Mouse (Mus musculus) spleen, adult 2 months (tissue): ENCODE data around the gene Tradd. TPM values are rescaled to one million over a fixed set of nuclear protein-coding genes. Genes with fewer than 3 reads are reported as not detected.
A peak's percentile ranks its signal among the peaks of the same experiment; 100 is the strongest.

Experiments
- DNase-seq, 2 experiments: peaks; one replicate each; pipeline versions ENCODE4 v3.0.0 to v3.0.0-alpha.2; 2012 to 2021; ENCODE audit warnings: low spot score in 2 of 2, low read depth in 1 of 2
- H3K27ac ChIP-seq: fragments of 200-500 bp; 2 replicates; pipeline ENCODE4 v1.5.1; 2012; ENCODE audit warnings: low read length, inconsistent platforms; ENCODE audit not compliant: insufficient read depth
- H3K27me3 ChIP-seq: fragments of 200-500 bp; 2 replicates; pipeline ENCODE4 v1.6.1; 2012; ENCODE audit warnings: mild to moderate bottlenecking, moderate library complexity, low read length, inconsistent platforms; ENCODE audit not compliant: control insufficient read depth, insufficient read depth
- H3K36me3 ChIP-seq: fragments of 200-500 bp; 2 replicates; pipeline ENCODE4 v1.6.1; 2012; ENCODE audit warnings: mild to moderate bottlenecking, low read length, inconsistent platforms; ENCODE audit not compliant: control insufficient read depth, insufficient read depth
- H3K4me1 ChIP-seq: fragments of 200-500 bp; 2 replicates; pipeline ENCODE4 v1.6.1; 2011; ENCODE audit warnings: inconsistent platforms; ENCODE audit not compliant: control insufficient read depth, insufficient read depth, insufficient read length
- H3K4me3 ChIP-seq: fragments of 200-500 bp; 2 replicates; pipeline ENCODE4 v1.5.1; 2011; ENCODE audit warnings: mild to moderate bottlenecking, inconsistent platforms; ENCODE audit not compliant: insufficient read depth, insufficient read length; ENCODE audit errors: extremely low read depth
- CTCF ChIP-seq: fragments of 200-500 bp; IDR thresholded peaks from 2 replicates; pipeline ENCODE4 v1.5.1; 2011; ENCODE audit warnings: mild to moderate bottlenecking, inconsistent platforms; ENCODE audit not compliant: insufficient read depth, insufficient read length, insufficient replicate concordance; ENCODE audit errors: extremely low read depth
- POLR2A ChIP-seq: fragments of 200-500 bp; IDR thresholded peaks from 2 replicates; pipeline ENCODE4 v1.6.1; 2011; ENCODE audit warnings: low read depth, low read length, inconsistent platforms
- WGBS: fragments of 180-500 bp; shearing (Covaris S2); methylation state at CpG from one replicate; pipeline ENCODE4 v1.1.7; 2018; 5-methylcytosine and 5-hydroxymethylcytosine counted together
- polyA plus RNA-seq: library from polyadenylated mRNA; depleted of rRNA; stranded (reverse); fragments of >200 nt; gene quantifications from 2 replicates; pipeline ENCODE4 v1.2.3, GENCODE M21; 2012; rRNA removed

Tradd gene
- 28.1 and 31.8 TPM in 2 replicates for polyA plus RNA-seq

DNA sequence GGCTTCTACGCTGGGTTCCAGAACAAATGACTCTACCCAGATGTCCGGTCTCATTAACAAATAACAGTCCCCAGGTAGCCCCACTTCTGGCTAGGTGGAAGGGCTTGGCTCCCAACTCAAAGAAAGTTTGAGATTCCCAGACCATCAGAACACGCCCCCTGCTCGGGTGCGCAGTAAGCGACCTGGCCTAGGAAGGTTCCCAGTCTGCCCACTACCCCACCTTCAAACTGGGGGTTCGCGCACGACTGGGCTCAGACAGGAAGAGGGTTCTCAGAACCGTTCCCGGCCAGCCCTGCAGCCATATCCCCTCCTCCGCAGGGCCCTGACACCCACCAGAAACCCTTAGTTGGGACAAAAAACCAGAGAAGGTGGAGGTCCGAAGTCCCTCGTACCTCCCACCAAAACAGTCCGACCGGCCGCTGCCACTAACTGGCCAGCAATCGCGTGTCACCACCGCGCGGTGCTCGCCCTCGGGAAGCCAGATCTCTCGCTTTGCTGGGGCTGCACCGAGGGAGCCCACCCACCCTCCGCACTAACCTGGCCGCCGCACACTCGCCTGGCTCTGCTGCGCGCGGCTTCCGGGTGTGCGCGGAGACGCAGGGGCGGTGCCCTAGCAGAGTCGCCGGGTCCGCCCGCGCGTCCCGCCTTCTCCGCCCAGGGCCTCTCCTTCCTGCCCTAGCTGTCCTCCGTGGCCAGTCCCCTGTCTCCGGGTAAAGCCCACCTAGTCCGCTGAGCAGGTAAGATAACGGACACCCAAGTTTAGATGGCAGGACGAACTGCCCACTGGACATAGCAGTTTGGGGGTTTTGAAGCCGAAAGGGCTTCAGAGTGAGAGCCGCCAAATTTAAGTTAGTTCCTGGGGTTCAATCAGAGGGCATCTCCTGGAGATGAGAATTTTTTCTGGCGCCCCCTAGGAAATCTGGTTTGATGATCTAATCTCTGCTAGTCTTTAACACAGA, at the start of gene Tradd, which contains the start of gene Fbxl8:
Gene Tradd, minus strand, starts transcription at position 586 of the 959 bp plus-strand sequence.
Gene Fbxl8, plus strand, starts transcription at position 625 of the 959 bp plus-strand sequence.
- H3K27me3 ChIP-seq, result no peaks in the 10 kb centered on the region
- H3K4me3 ChIP-seq, result peak within 1 kb of the TSS; percentile 96
- peaks cover 4% of the 10 kb centered on the region for H3K36me3 ChIP-seq
- WGBS, result 1% methylated on average over 54 of the region's 54 CpGs
- H3K4me1 ChIP-seq, result peaks cover 28% of the 10 kb centered on the region
- H3K27ac ChIP-seq, result peak within 1 kb of the TSS; percentile 69
- TF ChIP-seq POLR2A (peak; percentile 71), CTCF (no peak)
- peak; percentile 22 to 77 for DNase-seq

DNA sequence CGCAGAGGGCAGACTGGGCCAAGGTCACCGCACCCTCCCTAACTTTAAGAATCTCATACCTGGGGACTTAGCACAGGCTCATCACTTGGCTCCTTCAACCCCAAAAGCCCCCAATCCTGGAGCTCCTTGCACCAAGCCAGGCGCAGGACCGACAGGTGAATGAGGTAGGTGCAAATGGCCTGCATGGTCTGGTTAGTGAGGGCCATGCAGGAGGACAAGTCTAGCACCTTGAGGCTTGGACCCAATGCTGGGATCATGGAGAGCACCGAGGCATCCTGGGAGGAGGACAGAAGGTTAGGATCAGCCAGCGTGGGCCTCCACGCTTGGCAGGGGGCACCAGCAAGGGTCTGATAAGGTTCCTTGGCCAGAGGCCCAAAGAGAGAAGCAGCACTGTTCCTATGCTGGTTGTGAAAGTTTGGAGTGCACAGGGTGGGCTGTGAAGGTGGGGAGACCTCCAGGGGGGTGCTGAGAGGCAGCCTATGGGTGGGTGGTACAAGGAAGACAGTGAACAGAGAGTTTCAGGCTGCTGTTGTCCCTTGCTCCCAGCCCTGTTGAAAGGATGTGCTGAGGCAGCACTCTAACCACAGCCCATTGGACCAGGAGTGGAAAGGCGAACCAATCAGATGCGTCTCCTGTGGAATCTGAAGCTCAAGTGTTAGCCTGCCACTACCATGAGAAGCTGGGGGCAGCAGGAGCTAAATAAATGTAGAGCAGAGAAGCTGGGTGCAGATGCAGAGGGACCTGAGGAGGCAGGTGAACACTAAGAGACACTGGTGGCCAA, 49.4 kb upstream of the Tradd start:
- no peak overlapping the region for H3K27ac ChIP-seq

GRCm38 (mm10) chr8:105312891-105313481, 48.6 kb upstream of the Tradd start:
- DNase-seq, result no peak
- peaks cover 20% of the 10 kb centered on the region for H3K36me3 ChIP-seq
- no peaks in the 10 kb centered on the region for H3K27me3 ChIP-seq
- TF ChIP-seq POLR2A (no peak), CTCF (no peak)
- 87% methylated on average over 8 of the region's 8 CpGs for WGBS
- no peaks in the 10 kb centered on the region for H3K4me1 ChIP-seq
- H3K4me3 ChIP-seq, result no peak overlapping the region
- no peak overlapping the region for H3K27ac ChIP-seq

More for the DNA sequence above, 49.4 kb upstream of the Tradd start:
- Histone ChIP-seq H3K4me1 (no peaks in the 10 kb centered on the region), H3K36me3 (peaks cover 19% of the 10 kb centered on the region), H3K4me3 (no peak overlapping the region), H3K27me3 (no peaks in the 10 kb centered on the region)
- no peak for DNase-seq
- 94% methylated on average over 9 of the region's 9 CpGs for WGBS
- no peak for TF ChIP-seq POLR2A
- TF ChIP-seq CTCF, result no peak

- H3K27me3 ChIP-seq, result no peaks in the 10 kb centered on the region
- H3K4me3 ChIP-seq, result no peak overlapping the region
- H3K36me3 ChIP-seq, result peaks cover 19% of the 10 kb centered on the region
- no peak overlapping the region for H3K27ac ChIP-seq
- WGBS, result 78% methylated on average over 1 of the region's 1 CpGs
- no peak for TF ChIP-seq CTCF
- no peak for TF ChIP-seq POLR2A
- no peak for DNase-seq
- no peaks in the 10 kb centered on the region for H3K4me1 ChIP-seq
These were observed 47.3 kb upstream of the Tradd start for GRCm38 (mm10) chr8:105311718-105312117.

GRCm38 (mm10) chr8:105310118-105310517, 45.7 kb upstream of the Tradd start:
- H3K4me1 ChIP-seq, result no peaks in the 10 kb centered on the region; the same call in 1 of the 2 replicates

DNA sequence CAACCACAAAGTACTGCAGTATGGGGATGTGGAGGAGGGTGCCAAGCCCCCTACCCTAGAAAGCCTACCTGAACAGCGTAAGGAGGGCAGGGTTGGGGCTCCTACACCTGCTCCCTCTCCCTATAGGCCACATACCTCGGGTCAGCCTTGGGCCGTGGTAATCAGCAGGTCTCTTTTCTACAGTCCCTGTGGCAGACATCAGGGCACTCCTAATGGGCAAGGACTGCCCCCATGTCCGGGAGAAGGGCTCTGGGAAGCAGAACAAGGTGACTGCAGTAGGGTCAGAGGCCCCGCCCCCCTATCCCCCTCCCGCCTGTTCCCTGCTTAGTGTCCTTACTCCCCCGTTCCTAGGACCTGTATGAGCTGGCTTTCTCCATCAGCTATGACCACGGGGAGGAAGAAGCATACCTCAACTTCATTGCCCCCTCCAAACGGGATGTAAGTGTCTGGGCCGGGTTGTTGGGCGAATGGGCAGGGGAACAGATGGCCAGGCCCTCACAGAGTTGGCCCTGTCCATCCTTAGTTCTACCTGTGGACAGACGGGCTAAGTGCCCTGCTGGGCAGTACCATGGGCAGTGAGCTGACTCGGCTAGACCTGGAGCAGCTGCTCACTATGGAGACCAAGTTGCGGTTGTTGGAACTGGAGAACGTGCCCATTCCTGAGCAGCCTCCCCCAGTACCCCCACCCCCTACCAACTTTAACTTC, 44.9 kb upstream of the Tradd start:
- 93% methylated on average over 15 of the region's 15 CpGs for WGBS

More at GRCm38 (mm10) chr8:105310118-105310517, 45.7 kb upstream of the Tradd start:
- Histone ChIP-seq H3K27ac (no peak overlapping the region), H3K4me3 (no peak overlapping the region), H3K36me3 (peaks cover 17% of the 10 kb centered on the region), H3K27me3 (no peaks in the 10 kb centered on the region)
- 94% methylated on average over 8 of the region's 8 CpGs for WGBS
- no peak for DNase-seq
- TF ChIP-seq POLR2A (no peak), CTCF (no peak)

More for the DNA sequence above, 44.9 kb upstream of the Tradd start:
- H3K27me3 ChIP-seq, result no peaks in the 10 kb centered on the region
- no peaks in the 10 kb centered on the region; the same call in 1 of the 2 replicates for H3K4me1 ChIP-seq
- no peak for DNase-seq
- TF ChIP-seq CTCF (no peak), POLR2A (no peak)
- H3K36me3 ChIP-seq, result peaks cover 18% of the 10 kb centered on the region
- no peak overlapping the region for H3K27ac ChIP-seq
- no peak overlapping the region for H3K4me3 ChIP-seq
